ENCODE assay signal across 7 mouse cellular contexts in genomic region chr17:24150824-24151223, GRCm38 (mm10). TPM values are rescaled to one million over a fixed set of nuclear protein-coding genes. Genes with fewer than 3 reads are reported as not detected.
DNase-seq lines count a peak whose midpoint lies in the region; ATAC-seq and TF ChIP-seq lines count a peak whose summit lies in the region.

Gene Pdpk1 (minus strand): TSS chr17:24150924.

- H3K36me3 ChIP-seq in thymus, adult 2 months (ENCODE audit: control insufficient read depth, insufficient read depth, low read length) = no peaks in the 10 kb centered on the region
- H3K36me3 ChIP-seq in forebrain, embryonic 10.5 days (replicated peaks) = peaks cover 12% of the 10 kb centered on the region
- no peaks in the 10 kb centered on the region for H3K36me3 ChIP-seq in liver, embryonic 11.5 days (ENCODE audit: control insufficient read depth, insufficient read depth, low read length)
- H3K36me3 ChIP-seq in stomach, embryonic 16.5 days (ENCODE audit: control insufficient read depth, insufficient read depth, low read length) = no peaks in the 10 kb centered on the region

- peak within 1 kb of the TSS; percentile 48 for H3K4me3 ChIP-seq in thymus, adult 2 months (ENCODE audit: control insufficient read depth, insufficient read depth, low read length)
- peak within 1 kb of the TSS; percentile 53 for H3K4me3 ChIP-seq in forebrain, embryonic 10.5 days
- peak within 1 kb of the TSS; percentile 52 for H3K4me3 ChIP-seq in liver, embryonic 11.5 days (ENCODE audit: low read depth, low read length)
- peak within 1 kb of the TSS; percentile 46 for H3K4me3 ChIP-seq in stomach, embryonic 16.5 days (replicated peaks; ENCODE audit: low read length)

- H3K9ac ChIP-seq in liver, embryonic 11.5 days (ENCODE audit: low read depth, low read length) = peak within 1 kb of the TSS; percentile 52
- peak within 1 kb of the TSS; percentile 71 for H3K9ac ChIP-seq in stomach, embryonic 16.5 days (ENCODE audit: low read length)

- WGBS in thymus, adult 2 months = 95% methylated on average over 2 of the region's 2 CpGs
- WGBS in forebrain, embryonic 10.5 days = 86% methylated on average over 2 of the region's 2 CpGs
- WGBS in liver, embryonic 11.5 days = 74% methylated on average over 2 of the region's 2 CpGs
- 77% methylated on average over 2 of the region's 2 CpGs for WGBS in stomach, embryonic 16.5 days

- DNase-seq in thymus, adult 2 months = no peak
- no peak for DNase-seq in thymus, adult 18-20 months
- DNase-seq in forebrain, embryonic 10.5 days (ENCODE audit: extremely low spot score, low spot score) = no peak
- no peak for DNase-seq in heart, postnatal 4 days
- no peak for DNase-seq in liver, embryonic 11.5 days (ENCODE audit: low spot score)
- DNase-seq in retina, postnatal 1 day = no peak

- no peak for ATAC-seq in liver, embryonic 11.5 days (replicated peaks; ENCODE audit: low FRiP score)
- no peak for ATAC-seq in stomach, embryonic 16.5 days (ENCODE audit: insufficient read depth, low FRiP score)

- no peak for TF ChIP-seq CTCF in thymus, adult 2 months (IDR thresholded peaks at IDR 0.05; ENCODE audit: borderline replicate concordance, control insufficient read depth, extremely low read depth, insufficient read depth, low read length, poor library complexity)

- peak within 1 kb of the TSS; percentile 87 for H3K4me2 ChIP-seq in liver, embryonic 11.5 days
- peak within 1 kb of the TSS; percentile 93 for H3K4me2 ChIP-seq in stomach, embryonic 16.5 days (ENCODE audit: low read depth, low read length)

- peaks cover 8% of the 10 kb centered on the region for H3K4me1 ChIP-seq in thymus, adult 2 months (replicated peaks; ENCODE audit: control insufficient read depth, insufficient read depth, low read length)
- H3K4me1 ChIP-seq in forebrain, embryonic 10.5 days = peaks cover 11% of the 10 kb centered on the region
- peaks cover 15% of the 10 kb centered on the region for H3K4me1 ChIP-seq in liver, embryonic 11.5 days (replicated peaks; ENCODE audit: control insufficient read depth, insufficient read depth, low read length)
- peaks cover 10% of the 10 kb centered on the region; the same call in 1 of the 2 replicates for H3K4me1 ChIP-seq in stomach, embryonic 16.5 days (ENCODE audit: control insufficient read depth, insufficient read depth, low read length)

- no peak within 1 kb of the TSS for H3K27ac ChIP-seq in thymus, adult 2 months (ENCODE audit: control insufficient read depth, insufficient read depth, low read length)
- H3K27ac ChIP-seq in forebrain, embryonic 10.5 days = peak within 1 kb of the TSS; percentile 30; the same call in 1 of the 2 replicates
- no peak within 1 kb of the TSS for H3K27ac ChIP-seq in liver, embryonic 11.5 days (ENCODE audit: low read depth, low read length)
- H3K27ac ChIP-seq in stomach, embryonic 16.5 days (ENCODE audit: low read length) = peak within 1 kb of the TSS; percentile 65; the same call in 1 of the 2 replicates

- no peaks in the 10 kb centered on the region for H3K9me3 ChIP-seq in forebrain, embryonic 10.5 days
- H3K9me3 ChIP-seq in liver, embryonic 11.5 days (ENCODE audit: control insufficient read depth, low read length) = no peaks in the 10 kb centered on the region
- no peaks in the 10 kb centered on the region for H3K9me3 ChIP-seq in stomach, embryonic 16.5 days (replicated peaks; ENCODE audit: control insufficient read depth, low read length)

- no peaks in the 10 kb centered on the region for H3K27me3 ChIP-seq in thymus, adult 2 months (ENCODE audit: control insufficient read depth, insufficient read depth, low read length)
- H3K27me3 ChIP-seq in forebrain, embryonic 10.5 days (ENCODE audit: poor library complexity, severe bottlenecking) = no peaks in the 10 kb centered on the region
- no peaks in the 10 kb centered on the region for H3K27me3 ChIP-seq in liver, embryonic 11.5 days (replicated peaks; ENCODE audit: control insufficient read depth, insufficient read depth, low read length)
- H3K27me3 ChIP-seq in stomach, embryonic 16.5 days (ENCODE audit: control insufficient read depth, insufficient read depth, low read length) = no peaks in the 10 kb centered on the region

- TF ChIP-seq POLR2A in thymus, adult 2 months (IDR thresholded peaks at IDR 0.05; ENCODE audit: control insufficient read depth, extremely low read depth, insufficient read depth, low read length, poor library complexity) = no peak

RNA-seq across cellular contexts. Expression of gene Pdpk1, which starts in this region (rescaled TPM):
- 56.6 and 57.8 TPM in 2 replicates for polyA plus RNA-seq in thymus, adult 2 months (2012; rRNA removed)
- polyA plus RNA-seq in forebrain, embryonic 10.5 days (2016; fragmentation: Nextera tagmentation; extraction: Ambion mirVana) = 32.6 and 34.3 TPM in 2 replicates
- 10 to 100 TPM; 62.1 to 62.6 TPM for total RNA-seq in heart, postnatal 4 days (2021)
- polyA plus RNA-seq in liver, embryonic 11.5 days (2014; fragmentation: Nextera tagmentation; extraction: Ambion mirVana) = 31.8 and 37.0 TPM in 2 replicates
- 36.6 and 38.6 TPM in 2 replicates for polyA plus RNA-seq in stomach, embryonic 16.5 days (2015; fragmentation: Nextera tagmentation; extraction: Ambion mirVana)

Comparison
In these comparisons a context has a peak if more than half of its experiments do, and no peak if none do; other contexts are left out.
1. H3K27ac ChIP-seq: peak in forebrain, embryonic 10.5 days (single experiment) and stomach, embryonic 16.5 days (single experiment); none in thymus, adult 2 months (single experiment) and liver, embryonic 11.5 days (single experiment).
2. Peak in every context shown above with its lines, with median percentiles within 50 percentile points of each other: H3K4me3 ChIP-seq.